Mouse (Mus musculus): ENCODE results near the gene Rere. TPM values are rescaled to one million over a fixed set of nuclear protein-coding genes. Genes with fewer than 3 reads are reported as not detected.

Rere gene
- total and polyA plus RNA-seq, 3 experiments: 3.1 to 36.5 (median 8.7) TPM

DNA sequence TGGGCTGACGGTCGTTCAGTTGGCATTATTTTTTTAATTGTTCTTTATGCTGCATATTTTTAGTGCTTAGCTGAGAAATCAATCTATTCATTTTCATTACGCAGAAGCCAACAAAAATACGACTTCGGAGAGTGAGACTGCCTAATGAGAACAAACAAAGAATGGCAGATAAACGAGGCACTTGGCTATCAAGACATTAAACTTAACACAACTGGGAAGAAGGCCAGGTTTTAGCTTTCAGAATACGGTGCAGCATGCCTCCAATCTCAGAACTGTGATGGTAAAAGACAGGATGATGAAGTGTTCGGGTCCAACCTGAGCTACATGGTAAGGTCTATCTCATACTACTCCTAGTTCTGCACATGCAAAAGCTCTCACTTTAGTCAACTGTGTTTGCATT, 19.1 kb upstream of the Rere start:
- Histone ChIP-seq H3K4me1 (ENCODE audit: control insufficient read depth in 1 of 2, insufficient read depth in 2 of 2) (0 out of 4 replicates have a peak, but pooled peaks cover 1 to 3% of the 10 kb centered on the region in 2 experiments), H3K79me2 (replicated peaks; ENCODE audit: control insufficient read depth, extremely low read depth, insufficient read depth, poor library complexity, severe bottlenecking) (no peaks in the 10 kb centered on the region), H3K27ac (ENCODE audit: insufficient read depth, low read depth) (no peak overlapping the region), H3K36me3 (replicated peaks in 1 of 2; ENCODE audit: control insufficient read depth in 1 of 2, insufficient read depth in 1 of 2, low read length in 1 of 2) (peaks cover 0 to 56% of the 10 kb centered on the region in 2 experiments), H3K4me3 (replicated peaks in 1 of 3; ENCODE audit: low read depth in 2 of 3, low read length in 2 of 3, poor library complexity in 1 of 3) (no peak overlapping the region), H3K4me2 (ENCODE audit: insufficient read depth, low read depth, poor library complexity, severe bottlenecking) (no peak overlapping the region), H3K9me3 (replicated peaks; ENCODE audit: low read length) (peaks cover 5% of the 10 kb centered on the region), H3K9ac (ENCODE audit: insufficient read depth, low read depth) (no peak overlapping the region), H3K27me3 (replicated peaks) (no peaks in the 10 kb centered on the region)
- in situ Hi-C loops (cut with MboI; ENCODE audit: low pct_ligation_motif_present, low pct_unique_long_range_greater_than_20kb, low sequenced_read_pairs): loop anchor here (10.0 kb wide), 1 partner anchor 202 kb away; no protein-coding TSS in a partner anchor
- TF ChIP-seq KAT2A (IDR thresholded peaks at IDR 0.05; ENCODE audit: insufficient replicate concordance, low read length): no peak
- no peak for TF ChIP-seq MXI1 (IDR thresholded peaks at IDR 0.05; ENCODE audit: low read depth, low read length)
- TF ChIP-seq NRF1 (IDR thresholded peaks at IDR 0.05; ENCODE audit: low read depth, low read length): no peak
- TF ChIP-seq CTCF (conservative IDR thresholded peaks at IDR 0.05 in 1 of 2, IDR thresholded peaks at IDR 0.05 in 1 of 2; ENCODE audit: low read depth in 2 of 2, low read length in 2 of 2): no peak
- no peak for TF ChIP-seq ZMIZ1 (IDR thresholded peaks at IDR 0.05; ENCODE audit: low read depth, low read length)
- DNase-seq (ENCODE audit: extremely low read depth): no peak
- dilution Hi-C loops (cut with MboI; ENCODE audit: extremely low pct_ligation_motif_present, extremely low pct_unique_long_range_greater_than_20kb, low sequenced_read_pairs): no loop called here

DNA sequence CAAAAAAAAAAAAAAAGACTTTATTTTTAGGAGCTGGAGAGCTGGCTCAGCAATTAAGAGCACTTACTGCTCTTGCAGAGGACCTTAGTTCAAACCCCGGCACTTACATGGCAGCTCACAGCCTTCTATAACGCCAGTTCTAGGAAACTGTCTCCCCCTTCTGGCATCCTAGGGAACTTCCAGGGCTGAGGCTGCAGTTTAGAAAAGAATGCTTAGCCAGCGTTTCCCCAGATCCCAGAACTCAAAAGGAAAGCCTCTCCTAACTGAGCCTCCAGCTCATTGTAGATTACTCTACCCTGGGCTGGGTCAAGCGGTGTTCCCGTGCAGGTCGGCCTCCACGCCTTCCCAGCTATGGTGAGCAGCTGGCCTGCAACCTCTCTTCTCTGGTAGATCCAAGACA, 16.5 kb upstream of the Rere start:
- Histone ChIP-seq H3K4me3 (replicated peaks in 1 of 3; ENCODE audit: low read depth in 2 of 3, low read length in 2 of 3, poor library complexity in 1 of 3) (no peak overlapping the region), H3K27me3 (replicated peaks) (no peaks in the 10 kb centered on the region), H3K27ac (ENCODE audit: insufficient read depth, low read depth) (no peak overlapping the region), H3K4me2 (ENCODE audit: insufficient read depth, low read depth, poor library complexity, severe bottlenecking) (no peak overlapping the region), H3K4me1 (ENCODE audit: control insufficient read depth in 1 of 2, insufficient read depth in 2 of 2) (peaks cover 15% of the 10 kb centered on the region in 2 experiments), H3K36me3 (replicated peaks in 1 of 2; ENCODE audit: control insufficient read depth in 1 of 2, insufficient read depth in 1 of 2, low read length in 1 of 2) (peaks cover 0 to 33% of the 10 kb centered on the region in 2 experiments), H3K9me3 (replicated peaks; ENCODE audit: low read length) (peaks cover 5% of the 10 kb centered on the region), H3K9ac (ENCODE audit: insufficient read depth, low read depth) (no peak overlapping the region), H3K79me2 (replicated peaks; ENCODE audit: control insufficient read depth, extremely low read depth, insufficient read depth, poor library complexity, severe bottlenecking) (no peaks in the 10 kb centered on the region)
- DNase-seq (ENCODE audit: extremely low read depth): no peak
- TF ChIP-seq SMC3 (IDR thresholded peaks at IDR 0.05; ENCODE audit: low read depth, low read length): peak; percentile 29
- no peak for TF ChIP-seq RCOR1 (conservative IDR thresholded peaks at IDR 0.05; ENCODE audit: low read depth, low read length)
- TF ChIP-seq CTCF (conservative IDR thresholded peaks at IDR 0.05 in 1 of 2, IDR thresholded peaks at IDR 0.05 in 1 of 2; ENCODE audit: low read depth in 2 of 2, low read length in 2 of 2): peak; percentile 9 to 54; a peak in 1 of 4 replicates
- no peak for TF ChIP-seq ZKSCAN1 (IDR thresholded peaks at IDR 0.05; ENCODE audit: borderline replicate concordance, low read depth, low read length)
- peak; percentile 72; the same call in 1 of the 2 replicates for TF ChIP-seq MAFK (IDR thresholded peaks at IDR 0.05; ENCODE audit: insufficient replicate concordance, low read length)
- TF ChIP-seq NELFE (IDR thresholded peaks at IDR 0.05; ENCODE audit: low read depth, low read length): no peak
- dilution Hi-C loops (cut with MboI; ENCODE audit: extremely low pct_ligation_motif_present, extremely low pct_unique_long_range_greater_than_20kb, low sequenced_read_pairs) (no loop called here), in situ Hi-C loops (cut with MboI; ENCODE audit: low pct_ligation_motif_present, low pct_unique_long_range_greater_than_20kb, low sequenced_read_pairs) (loop anchor here (10.0 kb wide), 1 partner anchor 200 kb away; no protein-coding TSS in a partner anchor)

DNA sequence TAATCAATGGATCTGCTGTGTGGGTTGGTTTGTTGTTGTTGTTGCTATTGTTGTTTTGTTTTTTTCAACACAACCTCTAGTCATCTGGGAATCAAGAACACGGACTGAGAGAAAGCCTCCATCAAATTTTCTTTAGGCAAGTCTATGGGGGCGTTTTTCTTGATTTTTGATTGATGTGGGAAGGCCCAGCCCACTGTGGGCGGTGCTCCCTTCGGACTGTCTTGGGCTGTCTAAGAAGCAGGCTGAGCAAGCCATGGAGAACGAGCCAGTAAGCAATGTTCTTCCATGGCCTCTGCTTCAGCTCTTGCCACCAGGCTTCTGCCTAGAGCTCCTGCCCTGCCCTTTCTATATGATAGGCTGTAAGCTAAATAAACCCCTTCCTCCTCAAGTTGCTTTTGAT, 16.0 kb upstream of the Rere start:
- H3K4me1 ChIP-seq (ENCODE audit: control insufficient read depth in 1 of 2, insufficient read depth in 2 of 2): peaks cover 16 to 20% of the 10 kb centered on the region in 2 experiments
- dilution Hi-C loops (cut with MboI; ENCODE audit: extremely low pct_ligation_motif_present, extremely low pct_unique_long_range_greater_than_20kb, low sequenced_read_pairs): no loop called here
- DNase-seq (ENCODE audit: extremely low read depth): no peak
- in situ Hi-C loops (cut with MboI; ENCODE audit: low pct_ligation_motif_present, low pct_unique_long_range_greater_than_20kb, low sequenced_read_pairs): loop anchor here (10.0 kb wide), 1 partner anchor 199 kb away; no protein-coding TSS in a partner anchor
- no peak overlapping the region for H3K27ac ChIP-seq (ENCODE audit: insufficient read depth, low read depth)
- H3K36me3 ChIP-seq (replicated peaks in 1 of 2; ENCODE audit: control insufficient read depth in 1 of 2, insufficient read depth in 1 of 2, low read length in 1 of 2): peaks cover 0 to 31% of the 10 kb centered on the region in 2 experiments
- H3K9ac ChIP-seq (ENCODE audit: insufficient read depth, low read depth): no peak overlapping the region
- peaks cover 5% of the 10 kb centered on the region for H3K9me3 ChIP-seq (replicated peaks; ENCODE audit: low read length)
- TF ChIP-seq SMC3 (IDR thresholded peaks at IDR 0.05; ENCODE audit: low read depth, low read length) (no peak), ETS1 (conservative IDR thresholded peaks at IDR 0.05; ENCODE audit: low read depth, low read length) (no peak), SIN3A (IDR thresholded peaks at IDR 0.05; ENCODE audit: low read length) (no peak), POLR2A (IDR thresholded peaks at IDR 0.05; ENCODE audit: low read depth, low read length) (no peak), CHD1 (IDR thresholded peaks at IDR 0.05; ENCODE audit: low read depth, low read length) (no peak), NELFE (IDR thresholded peaks at IDR 0.05; ENCODE audit: low read depth, low read length) (no peak), MEF2A (IDR thresholded peaks at IDR 0.05; ENCODE audit: borderline replicate concordance, low read depth, low read length) (no peak), ZC3H11A (IDR thresholded peaks at IDR 0.05; ENCODE audit: low read depth, low read length) (no peak), ZKSCAN1 (IDR thresholded peaks at IDR 0.05; ENCODE audit: borderline replicate concordance, low read depth, low read length) (no peak), MXI1 (IDR thresholded peaks at IDR 0.05; ENCODE audit: low read depth, low read length) (no peak)
- H3K4me3 ChIP-seq (replicated peaks in 1 of 3; ENCODE audit: low read depth in 2 of 3, low read length in 2 of 3, poor library complexity in 1 of 3): no peak overlapping the region
- H3K79me2 ChIP-seq (replicated peaks; ENCODE audit: control insufficient read depth, extremely low read depth, insufficient read depth, poor library complexity, severe bottlenecking): no peaks in the 10 kb centered on the region
- no peak overlapping the region for H3K4me2 ChIP-seq (ENCODE audit: insufficient read depth, low read depth, poor library complexity, severe bottlenecking)
- H3K27me3 ChIP-seq (replicated peaks): no peaks in the 10 kb centered on the region

Data from CH12.LX (cell line).